Mouse (Mus musculus) CH12.LX (cell line): ENCODE measurements around the gene Hoxc8. TPM values are rescaled to one million over a fixed set of nuclear protein-coding genes. Genes with fewer than 3 reads are reported as not detected.

ENCODE experiments used
- DNase-seq: peaks from one replicate; pipeline ENCODE4 v3.0.0-alpha.2; 2013; ENCODE audit errors: extremely low read depth
- H3K27ac ChIP-seq: 2 replicates; pipeline ENCODE4 v1.5.1; 2012; ENCODE audit warnings: low read depth, mild to moderate bottlenecking, control low read depth, moderate library complexity; ENCODE audit not compliant: insufficient read depth
- H3K27me3 ChIP-seq: replicated peaks from 2 replicates; pipeline ENCODE3; 2012; ENCODE audit warnings: inconsistent platforms
- H3K36me3 ChIP-seq, 2 experiments: replicated peaks in 1 of 2; 2 replicates each; pipeline versions ENCODE3 to v1.6.1; 2012; ENCODE audit warnings: inconsistent platforms in 1 of 2, low read length in 1 of 2, mild to moderate bottlenecking in 1 of 2, mixed read lengths in 1 of 2, moderate library complexity in 1 of 2; ENCODE audit not compliant: control insufficient read depth in 1 of 2, insufficient read depth in 1 of 2
- H3K4me1 ChIP-seq, 2 experiments: 2 replicates each; pipeline ENCODE4 v1.6.1; 2012; ENCODE audit warnings: inconsistent platforms in 1 of 2, moderate library complexity in 1 of 2; ENCODE audit not compliant: insufficient read depth in 2 of 2, control insufficient read depth in 1 of 2
- H3K4me2 ChIP-seq: 2 replicates; pipeline ENCODE4 v1.6.1; 2012; ENCODE audit warnings: low read depth, mild to moderate bottlenecking, control low read depth; ENCODE audit not compliant: poor library complexity, insufficient read depth, severe bottlenecking
- H3K4me3 ChIP-seq, 3 experiments: fragments of 150-350 bp in 1 of 3; sonication (generic) in 1 of 3; replicated peaks in 1 of 3; 2 replicates each; pipeline versions ENCODE3 to v1.5.1; 2011 to 2012; ENCODE audit warnings: low read depth in 2 of 3, low read length in 2 of 3, mild to moderate bottlenecking in 2 of 3, moderate library complexity in 2 of 3, control low read depth in 1 of 3, improper control_type of control experiment in 1 of 3, inconsistent platforms in 1 of 3, mixed read lengths in 1 of 3; ENCODE audit not compliant: poor library complexity in 1 of 3
- H3K79me2 ChIP-seq: replicated peaks from 2 replicates; pipeline ENCODE4 v1.6.1; 2012; ENCODE audit warnings: mild to moderate bottlenecking, moderate library complexity; ENCODE audit not compliant: control insufficient read depth, poor library complexity, insufficient read depth, severe bottlenecking; ENCODE audit errors: extremely low read depth
- H3K9ac ChIP-seq: 2 replicates; pipeline ENCODE4 v1.6.1; 2012; ENCODE audit warnings: low read depth, mild to moderate bottlenecking, control low read depth, moderate library complexity; ENCODE audit not compliant: insufficient read depth
- H3K9me3 ChIP-seq: replicated peaks from 2 replicates; pipeline ENCODE3; 2012; ENCODE audit warnings: low read length, inconsistent platforms, mixed read lengths
- CHD1 ChIP-seq: IDR thresholded peaks from 2 replicates; pipeline ENCODE4 v1.6.1; 2012; ENCODE audit warnings: low read depth, low read length, improper control_type of control experiment, inconsistent platforms
- CTCF ChIP-seq, 2 experiments: IDR thresholded peaks in 1 of 2; conservative IDR thresholded peaks in 1 of 2; 2 replicates each; pipeline ENCODE4 v1.5.1; 2011 to 2012; ENCODE audit warnings: low read depth in 2 of 2, low read length in 2 of 2, improper control_type of control experiment in 1 of 2, inconsistent platforms in 1 of 2, mild to moderate bottlenecking in 1 of 2, moderate library complexity in 1 of 2
- ETS1 ChIP-seq: conservative IDR thresholded peaks from 2 replicates; pipeline ENCODE4 v1.6.1; 2012; ENCODE audit warnings: low read depth, mild to moderate bottlenecking, inconsistent platforms, low read length, improper control_type of control experiment, moderate library complexity
- GABPA ChIP-seq: IDR thresholded peaks from 2 replicates; pipeline ENCODE4 v1.6.1; 2012; ENCODE audit warnings: low read depth, low read length, improper control_type of control experiment, inconsistent platforms; ENCODE audit not compliant: insufficient replicate concordance
- HCFC1 ChIP-seq: IDR thresholded peaks from 2 replicates; pipeline ENCODE4 v1.6.1; 2012; ENCODE audit warnings: low read depth, mild to moderate bottlenecking, inconsistent platforms, low read length, improper control_type of control experiment
- IRF4 ChIP-seq: IDR thresholded peaks from 2 replicates; pipeline ENCODE4 v1.6.1; 2014; ENCODE audit warnings: low read depth, mild to moderate bottlenecking, inconsistent platforms, low read length, improper control_type of control experiment
- JUN ChIP-seq: IDR thresholded peaks from 2 replicates; pipeline ENCODE4 v1.6.1; 2011; ENCODE audit warnings: low read depth, mild to moderate bottlenecking, low read length, improper control_type of control experiment, moderate library complexity; ENCODE audit not compliant: insufficient read depth
- JUND ChIP-seq: conservative IDR thresholded peaks from 2 replicates; pipeline ENCODE4 v1.6.1; 2011; ENCODE audit warnings: low read depth, low read length, improper control_type of control experiment
- MAX ChIP-seq: IDR thresholded peaks from 2 replicates; pipeline ENCODE4 v1.6.1; 2011; ENCODE audit warnings: low read length, improper control_type of control experiment
- MAZ ChIP-seq: IDR thresholded peaks from 2 replicates; pipeline ENCODE4 v1.6.1; 2012; ENCODE audit warnings: low read depth, mild to moderate bottlenecking, inconsistent platforms, low read length, improper control_type of control experiment, moderate library complexity
- NRF1 ChIP-seq: IDR thresholded peaks from 2 replicates; pipeline ENCODE4 v1.6.1; 2014; ENCODE audit warnings: low read depth, mild to moderate bottlenecking, inconsistent platforms, low read length, improper control_type of control experiment, moderate library complexity
- POLR2AphosphoS2 ChIP-seq: IDR thresholded peaks from 2 replicates; pipeline ENCODE4 v1.6.1; 2011; ENCODE audit warnings: low read depth, low read length, improper control_type of control experiment
- RAD21 ChIP-seq: IDR thresholded peaks from 2 replicates; pipeline ENCODE4 v1.6.1; 2011; ENCODE audit warnings: low read depth, mild to moderate bottlenecking, low read length, improper control_type of control experiment, moderate library complexity
- SMC3 ChIP-seq: IDR thresholded peaks from 2 replicates; pipeline ENCODE4 v1.6.1; 2011; ENCODE audit warnings: low read depth, low read length, improper control_type of control experiment
- TBP ChIP-seq: conservative IDR thresholded peaks from 2 replicates; pipeline ENCODE4 v1.6.1; 2011; ENCODE audit warnings: low read depth, low read length, improper control_type of control experiment
- TCF12 ChIP-seq: IDR thresholded peaks from 2 replicates; pipeline ENCODE4 v1.6.1; 2014; ENCODE audit warnings: low read depth, mild to moderate bottlenecking, inconsistent platforms, low read length, improper control_type of control experiment
- UBTF ChIP-seq: IDR thresholded peaks from 2 replicates; pipeline ENCODE4 v1.6.1; 2012; ENCODE audit warnings: low read depth, mild to moderate bottlenecking, inconsistent platforms, low read length, improper control_type of control experiment, moderate library complexity
- ZC3H11A ChIP-seq: IDR thresholded peaks from 2 replicates; pipeline ENCODE4 v1.6.1; 2012; ENCODE audit warnings: low read depth, mild to moderate bottlenecking, inconsistent platforms, low read length, improper control_type of control experiment
- ZNF384 ChIP-seq: IDR thresholded peaks from 2 replicates; pipeline ENCODE4 v1.6.1; 2012; ENCODE audit warnings: low read depth, low read length, improper control_type of control experiment, inconsistent platforms
- dilution Hi-C: fragments of 300-500 bp; cut with MboI; formaldehyde crosslinking; loops from 2 replicates; pipeline ENCODE4 v1.14.3; 2020; ENCODE audit warnings: low sequenced_read_pairs; ENCODE audit not compliant: extremely low pct_unique_long_range_greater_than_20kb, extremely low pct_ligation_motif_present
- in situ Hi-C: fragments of 300-500 bp; cut with MboI; formaldehyde crosslinking; loops from 3 replicates; pipeline ENCODE4 v1.14.3; 2019; ENCODE audit warnings: low sequenced_read_pairs, low pct_ligation_motif_present, low pct_unique_long_range_greater_than_20kb, mixed read lengths
- polyA plus RNA-seq: library from polyadenylated mRNA; unstranded; fragments of >175 nt; gene quantifications from 2 replicates; pipeline ENCODE4 v1.2.1, GENCODE M21; 2012; ENCODE audit warnings: low read depth; ENCODE audit not compliant: insufficient read length
- total RNA-seq, 2 experiments: library from RNA; depleted of rRNA; stranded (reverse); fragments of 300-350 nt in 1 of 2; fragments of >200 nt in 1 of 2; gene quantifications; 2 replicates each; pipeline ENCODE4 v1.2.3; 2012 to 2014

Gene Hoxc8
- total and polyA plus RNA-seq, 3 experiments = not detected

DNA sequence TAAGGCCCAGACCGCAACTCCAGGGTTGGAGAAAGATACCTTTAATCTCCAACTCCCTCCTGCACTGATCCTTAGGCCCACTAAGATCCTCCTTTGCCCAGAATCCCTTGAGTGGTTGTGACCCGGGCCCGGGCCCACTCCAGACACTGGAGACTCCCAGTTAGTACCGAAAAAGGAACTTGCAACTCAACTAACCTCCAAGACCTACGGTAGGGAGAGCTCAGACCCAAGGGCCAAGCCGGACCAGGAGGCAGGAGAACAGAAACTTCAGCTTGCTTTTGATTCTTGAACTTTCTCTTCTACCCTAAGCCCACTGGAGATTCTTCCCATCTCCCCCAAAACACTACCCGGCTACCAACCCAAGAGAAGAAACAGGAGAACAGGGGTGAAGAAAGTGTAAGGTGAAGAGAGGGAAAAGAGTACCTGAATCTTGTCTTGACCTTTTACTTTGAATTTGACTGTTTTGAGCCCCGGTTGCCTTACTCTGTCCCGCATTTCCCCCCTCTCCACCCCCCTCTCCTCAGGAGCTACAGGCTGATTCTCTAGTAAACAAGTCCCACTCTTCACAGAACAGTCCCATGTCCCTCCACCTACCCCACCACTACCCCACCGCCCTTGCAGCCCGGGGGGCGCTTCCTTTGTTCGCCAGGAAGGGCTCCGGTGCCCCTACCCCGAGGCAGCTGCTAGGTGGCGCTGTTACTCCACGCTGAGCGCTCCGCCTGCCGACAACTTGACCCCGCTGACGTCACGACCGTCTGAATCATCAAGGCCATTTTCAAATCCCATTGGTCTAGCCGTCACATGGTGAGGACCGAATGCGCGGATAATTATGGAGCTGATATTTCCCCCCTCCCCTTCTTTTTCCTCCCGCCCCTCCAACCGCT is 24.3 kb upstream of the Hoxc8 start (continued):
- TF ChIP-seq SMC3 (peak; percentile 75), JUND (peak; percentile 48; the same call in 1 of the 2 replicates), CTCF (conservative IDR thresholded peaks at IDR 0.05 in 1 of 2, IDR thresholded peaks at IDR 0.05 in 1 of 2; ENCODE audit: low read depth in 2 of 2, low read length in 2 of 2) (peak; percentile 58 to 98), IRF4 (peak; percentile 54; the same call in 1 of the 2 replicates), HCFC1 (peak; percentile 55), MAZ (peak; percentile 83; the same call in 1 of the 2 replicates), ETS1 (0 out of 2 replicates have a peak, but pooled peaks have one; percentile 20)
- TF ChIP-seq, all 38 proteins: peak for 18

DNA sequence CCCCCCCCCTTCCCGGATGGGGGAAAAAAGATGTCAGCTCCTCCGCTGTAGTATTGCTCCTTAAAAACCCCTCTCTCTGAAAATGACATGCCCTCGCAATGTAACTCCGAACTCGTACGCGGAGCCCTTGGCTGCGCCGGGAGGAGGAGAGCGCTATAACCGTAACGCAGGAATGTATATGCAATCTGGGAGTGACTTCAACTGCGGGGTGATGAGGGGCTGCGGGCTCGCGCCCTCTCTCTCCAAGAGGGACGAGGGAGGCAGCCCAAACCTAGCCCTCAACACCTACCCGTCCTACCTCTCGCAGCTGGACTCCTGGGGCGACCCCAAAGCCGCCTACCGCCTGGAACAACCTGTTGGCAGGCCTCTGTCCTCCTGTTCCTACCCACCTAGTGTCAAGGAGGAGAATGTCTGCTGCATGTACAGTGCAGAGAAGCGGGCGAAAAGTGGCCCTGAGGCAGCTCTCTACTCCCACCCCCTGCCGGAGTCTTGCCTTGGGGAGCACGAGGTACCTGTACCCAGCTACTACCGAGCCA is 23.6 kb upstream of the Hoxc8 start, which contains the start of gene Hoxc10:
TSS of gene Hoxc10 (plus strand) at position 21 of the 536 bp plus-strand sequence.
- DNase-seq = no peak
- Histone ChIP-seq H3K36me3 (no peaks in the 10 kb centered on the region), H3K27me3 (peaks cover 93% of the 10 kb centered on the region), H3K79me2 (no peaks in the 10 kb centered on the region), H3K27ac (no peak within 1 kb of the TSS), H3K4me1 (peaks cover 9 to 28% of the 10 kb centered on the region in 2 experiments), H3K9me3 (no peaks in the 10 kb centered on the region), H3K4me3 (peak within 1 kb of the TSS in 2 of 3 experiments; percentile 21 to 23), H3K4me2 (peak within 1 kb of the TSS; percentile 74), H3K9ac (peak within 1 kb of the TSS; percentile 15; the same call in 1 of the 2 replicates)
- no peak for TF ChIP-seq JUN
- no peak for TF ChIP-seq NRF1
- TF ChIP-seq ZC3H11A = no peak
- TF ChIP-seq MAZ = no peak
- no peak for TF ChIP-seq RAD21
- no peak for TF ChIP-seq ZNF384
- no peak for TF ChIP-seq GABPA
- TF ChIP-seq TCF12 = no peak
- TF ChIP-seq POLR2AphosphoS2 = no peak
- TF ChIP-seq TBP = no peak
- no peak for TF ChIP-seq ETS1
- TF ChIP-seq UBTF = no peak
- TF ChIP-seq SMC3 = no peak
- TF ChIP-seq MAX = no peak
- TF ChIP-seq CHD1 = no peak
- dilution Hi-C loops (no loop called here), in situ Hi-C loops (no loop called here)
